Mouse (Mus musculus) ES-Bruce4 (cell line): ENCODE results near the gene Fam184b. TPM values are rescaled to one million over a fixed set of nuclear protein-coding genes. Genes with fewer than 3 reads are reported as not detected.
A peak's percentile ranks its signal among the peaks of the same experiment; 100 is the strongest.

Experiments used
- H3K27ac ChIP-seq: 2 replicates; pipeline ENCODE4 v1.5.1; 2012; ENCODE audit warnings: low read length, inconsistent platforms; ENCODE audit not compliant: insufficient read depth
- H3K27me3 ChIP-seq: 2 replicates; pipeline ENCODE4 v1.6.1; 2012; ENCODE audit warnings: mild to moderate bottlenecking, low read length, inconsistent platforms; ENCODE audit not compliant: control insufficient read depth, poor library complexity, insufficient read depth, severe bottlenecking
- H3K36me3 ChIP-seq: 2 replicates; pipeline ENCODE4 v1.6.1; 2012; ENCODE audit warnings: inconsistent platforms, mild to moderate bottlenecking, low read length, moderate library complexity; ENCODE audit not compliant: control insufficient read depth, poor library complexity, insufficient read depth, severe bottlenecking
- H3K4me1 ChIP-seq: one replicate; pipeline ENCODE4 v1.8.1; 2011; ENCODE audit warnings: low read length; ENCODE audit not compliant: control insufficient read depth, insufficient read depth
- H3K4me3 ChIP-seq: 2 replicates; pipeline ENCODE4 v1.5.1; 2011; ENCODE audit warnings: low read depth, mild to moderate bottlenecking, low read length
- H3K9ac ChIP-seq: 2 replicates; pipeline ENCODE4 v1.6.1; 2012; ENCODE audit warnings: low read depth, mild to moderate bottlenecking, inconsistent platforms; ENCODE audit not compliant: poor library complexity, severe bottlenecking
- H3K9me3 ChIP-seq: replicated peaks from 2 replicates; pipeline ENCODE4 v1.6.1; 2012; ENCODE audit warnings: mild to moderate bottlenecking, low read length, inconsistent platforms; ENCODE audit not compliant: control insufficient read depth, poor library complexity, insufficient read depth, severe bottlenecking
- CTCF ChIP-seq: IDR thresholded peaks from one replicate; pipeline ENCODE4 v1.8.1; 2011; ENCODE audit warnings: low read depth, low read length
- EP300 ChIP-seq: IDR thresholded peaks from 2 replicates; pipeline ENCODE4 v1.6.1; 2011; ENCODE audit warnings: low read depth, low read length; ENCODE audit not compliant: insufficient read depth
- POLR2A ChIP-seq: IDR thresholded peaks from one replicate; pipeline ENCODE4 v1.8.1; 2011; ENCODE audit warnings: low read length; ENCODE audit not compliant: insufficient read depth
- polyA plus RNA-seq: library from polyadenylated mRNA; stranded (reverse); fragments of >200 nt; gene quantifications from 2 replicates; pipeline ENCODE4 v1.2.4, GENCODE M21; 2011; ENCODE audit warnings: low read depth; ENCODE audit not compliant: missing spikeins, insufficient read depth, insufficient read length

The Fam184b gene
- polyA plus RNA-seq, 1 experiment = not detected

DNA sequence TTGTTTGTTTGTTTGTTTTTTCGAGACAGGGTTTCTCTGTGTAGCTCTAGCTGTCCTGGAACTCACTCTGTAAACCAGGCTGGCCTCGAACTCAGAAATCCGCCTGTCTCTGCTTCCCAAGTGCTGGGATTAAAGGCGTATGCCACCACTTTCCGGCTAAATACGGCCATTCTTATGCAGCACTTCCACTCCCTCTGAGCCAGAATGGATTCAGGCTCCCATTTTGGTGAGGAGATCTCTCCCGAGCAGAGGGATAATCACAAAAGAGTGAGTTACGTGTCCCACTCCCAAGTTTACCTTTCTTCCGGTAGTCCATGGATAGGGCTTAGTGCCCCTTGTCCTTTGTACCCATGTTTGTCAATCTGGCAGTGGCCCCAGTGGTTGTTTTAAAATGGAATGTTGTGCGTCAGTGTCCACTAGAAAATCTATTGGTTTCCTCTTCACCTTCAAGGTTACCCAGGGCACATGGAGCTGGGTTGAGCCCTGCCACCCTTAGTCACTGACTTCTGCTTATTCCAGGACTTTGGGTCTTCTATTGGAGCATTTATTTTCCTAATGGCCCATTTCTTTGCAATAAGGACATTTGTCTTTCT is 124.2 kb downstream of the Fam184b start:
- no peak overlapping the region for H3K4me3 ChIP-seq
- H3K4me1 ChIP-seq = no peaks in the 10 kb centered on the region
- H3K9me3 ChIP-seq = no peaks in the 10 kb centered on the region
- H3K27me3 ChIP-seq = no peaks in the 10 kb centered on the region
- H3K27ac ChIP-seq = no peak overlapping the region
- H3K9ac ChIP-seq = no peak overlapping the region
- peaks cover 45% of the 10 kb centered on the region for H3K36me3 ChIP-seq
- TF ChIP-seq POLR2A (no peak), CTCF (no peak), EP300 (no peak)

DNA sequence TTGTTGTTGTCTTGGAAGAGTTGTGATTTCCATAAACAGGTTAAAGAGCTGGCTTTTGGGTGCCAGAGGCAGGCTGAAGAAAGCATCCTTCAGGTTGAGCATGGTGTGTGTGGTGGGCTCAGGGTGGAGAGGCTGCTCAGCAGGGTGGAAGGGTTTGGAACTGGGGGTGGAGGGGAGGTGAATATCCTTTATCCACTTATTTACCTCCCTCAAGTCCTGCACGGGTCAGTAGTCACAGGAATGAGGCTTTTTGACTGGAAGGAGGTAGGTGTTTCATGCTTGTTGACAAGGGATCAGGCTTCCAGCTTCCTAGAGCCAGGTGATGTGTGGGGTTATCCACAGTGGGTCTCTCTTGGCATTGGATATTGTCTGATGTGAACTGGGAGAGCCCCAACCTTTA is 124.8 kb downstream of the Fam184b start:
- no peaks in the 10 kb centered on the region for H3K9me3 ChIP-seq
- no peak overlapping the region for H3K9ac ChIP-seq
- 0 out of 2 replicates have a peak overlapping the region, but pooled peaks have one; percentile 16 for H3K27ac ChIP-seq
- no peaks in the 10 kb centered on the region for H3K27me3 ChIP-seq
- TF ChIP-seq POLR2A (no peak), EP300 (no peak), CTCF (no peak)
- H3K4me1 ChIP-seq = no peaks in the 10 kb centered on the region
- no peak overlapping the region for H3K4me3 ChIP-seq
- peaks cover 52% of the 10 kb centered on the region for H3K36me3 ChIP-seq

DNA sequence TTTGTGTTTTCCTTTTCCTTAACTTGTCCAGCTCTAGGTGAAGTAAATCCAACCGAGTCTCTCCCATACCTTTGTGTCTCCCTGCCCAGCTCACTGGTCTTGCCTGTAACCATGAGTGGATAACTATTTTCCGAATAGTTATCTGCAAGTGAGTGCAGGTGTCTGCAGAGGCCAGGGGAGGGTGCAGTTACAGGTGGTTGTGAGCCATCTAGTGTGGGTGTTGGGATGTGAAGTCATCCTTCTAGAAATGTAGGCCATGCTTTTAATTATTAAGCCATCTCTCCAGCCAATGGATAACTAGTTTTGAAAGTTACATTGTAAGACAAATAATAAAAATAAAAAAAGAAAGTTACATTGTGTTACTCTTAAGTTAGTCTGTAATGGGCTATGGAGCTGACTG is 125.9 kb downstream of the Fam184b start:
- Histone ChIP-seq H3K36me3 (peaks cover 59% of the 10 kb centered on the region), H3K9ac (no peak overlapping the region), H3K27me3 (no peaks in the 10 kb centered on the region), H3K27ac (no peak overlapping the region), H3K4me1 (no peaks in the 10 kb centered on the region), H3K4me3 (no peak overlapping the region), H3K9me3 (no peaks in the 10 kb centered on the region)
- TF ChIP-seq POLR2A = no peak
- TF ChIP-seq CTCF = no peak
- no peak for TF ChIP-seq EP300

DNA sequence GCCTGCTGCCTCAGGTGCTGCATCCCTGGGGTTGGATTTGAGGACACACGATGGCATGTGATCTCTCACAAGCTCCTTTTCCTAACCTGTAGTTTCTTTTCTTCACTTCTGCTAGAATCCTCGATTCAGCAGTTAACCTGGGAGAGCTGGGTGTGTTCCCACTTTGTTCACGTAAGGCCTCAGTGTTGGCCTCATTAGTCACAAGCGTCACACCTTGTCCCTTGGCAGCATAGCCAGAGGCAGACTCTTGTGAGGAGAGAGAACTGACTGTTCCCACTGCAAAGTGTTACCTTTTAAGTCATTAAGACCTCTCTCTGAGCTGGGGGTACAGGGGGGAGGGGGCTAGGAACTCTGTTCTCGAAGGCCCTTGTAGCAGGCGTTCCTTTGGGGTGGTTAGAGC is 126.5 kb downstream of the Fam184b start:
- H3K9me3 ChIP-seq = no peaks in the 10 kb centered on the region
- H3K9ac ChIP-seq = no peak overlapping the region
- TF ChIP-seq POLR2A = no peak
- TF ChIP-seq CTCF = no peak
- no peak for TF ChIP-seq EP300
- peaks cover 61% of the 10 kb centered on the region for H3K36me3 ChIP-seq
- H3K4me3 ChIP-seq = no peak overlapping the region
- H3K4me1 ChIP-seq = no peaks in the 10 kb centered on the region
- H3K27ac ChIP-seq = no peak overlapping the region
- H3K27me3 ChIP-seq = no peaks in the 10 kb centered on the region

DNA sequence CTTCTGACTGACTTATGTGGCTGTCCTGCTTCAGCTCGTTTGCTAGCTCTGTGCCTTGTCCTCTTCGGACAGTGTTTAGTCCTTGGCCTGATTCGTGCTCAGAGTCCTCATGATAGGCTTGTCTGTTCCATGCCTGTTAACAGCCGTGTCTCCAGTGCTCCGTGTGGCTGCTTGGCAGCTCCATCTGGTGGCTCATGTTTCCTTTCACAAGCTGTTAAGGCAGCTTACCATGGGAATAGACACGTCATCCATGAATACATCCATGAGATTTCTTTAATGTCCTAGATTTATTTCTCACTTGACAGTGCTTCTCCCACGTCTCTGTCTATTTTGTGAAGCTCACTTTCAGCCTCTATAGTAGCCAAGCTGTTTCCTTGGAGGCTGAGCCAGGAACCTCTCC is 129.3 kb downstream of the Fam184b start:
- no peaks in the 10 kb centered on the region for H3K4me1 ChIP-seq
- TF ChIP-seq EP300 = no peak
- TF ChIP-seq CTCF = no peak
- TF ChIP-seq POLR2A = no peak
- H3K27me3 ChIP-seq = no peaks in the 10 kb centered on the region
- no peak overlapping the region for H3K9ac ChIP-seq
- no peak overlapping the region for H3K27ac ChIP-seq
- no peak overlapping the region for H3K4me3 ChIP-seq
- H3K9me3 ChIP-seq = no peaks in the 10 kb centered on the region
- H3K36me3 ChIP-seq = peaks cover 79% of the 10 kb centered on the region

DNA sequence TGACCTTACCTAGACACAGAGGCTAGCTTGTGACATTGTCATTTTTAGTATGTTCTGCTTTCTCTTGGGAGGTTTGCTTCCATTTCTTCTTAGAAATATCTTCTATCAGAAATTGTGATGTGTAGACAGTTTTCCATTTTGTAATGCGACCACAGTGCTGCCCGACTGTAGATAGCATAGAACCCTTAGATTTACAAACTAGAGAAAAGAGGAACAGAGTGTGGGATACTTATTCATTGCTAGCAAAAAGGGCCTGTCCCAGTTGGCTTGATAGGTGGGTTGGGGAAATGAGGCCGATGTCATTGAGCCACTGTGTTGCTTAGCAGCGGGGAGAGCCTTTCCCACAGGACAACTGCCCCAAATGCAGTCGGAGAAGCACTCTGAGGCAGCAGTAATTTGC is 141.8 kb downstream of the Fam184b start:
- peaks cover 7% of the 10 kb centered on the region for H3K4me1 ChIP-seq
- peaks cover 58% of the 10 kb centered on the region for H3K36me3 ChIP-seq
- no peaks in the 10 kb centered on the region for H3K9me3 ChIP-seq
- H3K9ac ChIP-seq = no peak overlapping the region
- TF ChIP-seq CTCF = no peak
- TF ChIP-seq POLR2A = no peak
- no peaks in the 10 kb centered on the region for H3K27me3 ChIP-seq
- no peak overlapping the region for H3K4me3 ChIP-seq
- no peak overlapping the region for H3K27ac ChIP-seq
